Mouse (Mus musculus): Measurements from ENCODE around the gene Lilra6.

DNA sequence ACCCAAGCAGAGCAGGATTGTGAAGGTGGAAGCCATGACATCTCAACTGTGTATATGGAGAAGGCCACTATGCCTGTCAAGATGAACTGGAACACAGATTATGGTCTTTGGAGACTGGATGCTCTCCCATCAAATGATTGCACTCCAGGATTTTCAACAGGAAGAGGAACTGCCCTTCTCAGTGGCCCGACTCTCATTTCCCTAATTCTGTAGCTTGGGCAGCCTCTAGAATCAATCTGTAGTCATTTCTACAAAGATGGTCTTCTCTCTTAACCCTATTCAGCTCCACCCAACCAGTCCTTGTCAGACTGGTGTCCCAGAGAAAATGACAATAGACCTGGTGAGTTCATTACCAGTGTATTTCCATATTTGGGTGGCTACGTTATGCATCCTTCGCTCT is 42.1 kb upstream of the Lilra6 start:
- TF ChIP-seq CTCF (IDR thresholded peaks at IDR 0.05; ENCODE audit: extremely low read depth, insufficient read depth, insufficient read length, insufficient replicate concordance) (no peak), POLR2A (IDR thresholded peaks at IDR 0.05; ENCODE audit: low read depth, low read length) (no peak)

Data from spleen, adult 2 months (tissue).